In the genomic region with DNA sequence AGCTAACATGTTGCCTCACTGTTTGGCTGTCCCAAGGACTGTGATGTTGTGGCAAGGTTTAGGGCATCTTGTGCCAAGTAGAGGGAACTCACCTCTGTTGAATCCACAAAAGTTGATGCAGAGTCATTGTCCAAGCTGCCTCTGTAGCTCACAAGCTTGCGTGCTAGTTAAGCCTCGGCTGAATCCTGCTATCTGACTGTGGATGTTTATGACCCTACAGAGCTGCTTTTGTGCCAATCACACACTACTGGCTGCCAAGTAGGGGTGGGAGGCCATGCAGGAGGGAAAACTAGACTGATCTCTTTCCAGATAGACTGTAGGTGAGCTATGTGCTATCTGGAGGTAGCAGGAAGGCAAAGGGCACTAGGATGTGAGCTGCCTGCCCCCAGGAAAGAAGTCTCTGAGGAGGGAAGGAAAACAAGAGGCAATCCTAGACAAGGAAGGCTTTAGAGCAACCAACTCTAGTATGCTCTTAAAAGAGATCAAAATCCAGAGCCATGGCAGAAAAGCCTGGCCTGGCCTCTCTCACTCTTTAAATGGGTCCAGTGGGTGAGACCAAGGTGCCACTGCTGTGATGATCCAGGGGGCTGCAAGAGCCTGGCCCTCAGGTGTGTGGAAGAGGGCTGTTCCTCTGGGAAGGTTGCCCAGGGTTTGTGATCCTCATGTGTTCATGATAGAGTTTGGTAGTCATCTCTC, we compare ENCODE assay signal across 11 mouse cellular contexts. TPM values are rescaled to one million over a fixed set of nuclear protein-coding genes. Genes with fewer than 3 reads are reported as not detected.
DNase-seq lines count a peak whose midpoint lies in the region; ATAC-seq and TF ChIP-seq lines count a peak whose summit lies in the region.
"Had no signal": no experiment of that assay in that cellular context is flagged by ENCODE, and none has a peak within 500 bp of the region (broad histone marks: within the 10 kb centered on the region; RNA-seq: fewer than 3 reads in every experiment).

No protein-coding gene starts in this region.

- no peak overlapping the region for H3K9ac ChIP-seq in heart, postnatal 0 days (replicated peaks; ENCODE audit: low read depth, low read length)

- no peak for TF ChIP-seq EP300 in heart, postnatal 0 days (IDR thresholded peaks at IDR 0.05; ENCODE audit: low read depth)

- H3K27ac ChIP-seq in heart, postnatal 0 days (ENCODE audit: low read depth): no peak overlapping the region

- H3K4me3 ChIP-seq in heart, postnatal 0 days (ENCODE audit: low read depth, low read length): no peak overlapping the region
- H3K4me3 ChIP-seq: megakaryocyte, embryonic 14.5 days had no signal

- ATAC-seq in CD4-positive, CD25-positive, alpha-beta regulatory T cell, adult 4 months: no peak
- 0 out of 2 replicates have a peak, but pooled peaks have one; percentile 1 for ATAC-seq in heart, postnatal 0 days (ENCODE audit: insufficient read depth, low read depth)
- ATAC-seq in megakaryocyte-erythroid progenitor cell, adult 5-6 weeks (replicated peaks; ENCODE audit: low FRiP score, low TSS enrichment, poor library complexity, severe bottlenecking): 0 out of 2 replicates have a peak, but pooled peaks have one; percentile 19

- WGBS in heart, postnatal 0 days: 57% methylated on average over 2 of the region's 2 CpGs

- H3K4me1 ChIP-seq in heart, postnatal 0 days (ENCODE audit: control insufficient read depth, insufficient read depth): no peaks in the 10 kb centered on the region
- H3K4me1 ChIP-seq: megakaryocyte, embryonic 14.5 days had no signal

- no peaks in the 10 kb centered on the region for H3K36me3 ChIP-seq in heart, postnatal 0 days (replicated peaks; ENCODE audit: control insufficient read depth, insufficient read depth, low read length)

- TF ChIP-seq CTCF in heart, postnatal 0 days (IDR thresholded peaks at IDR 0.05; ENCODE audit: low read depth): no peak

- peak; percentile 17 for DNase-seq in CD4-positive, CD25-positive, alpha-beta regulatory T cell, adult 2 months (ENCODE audit: low read depth, low spot score)
- peak; percentile 52 for DNase-seq in ovary, adult 18-20 months (ENCODE audit: low spot score)
- no peak for DNase-seq in ovary, postnatal 10 days (ENCODE audit: low spot score)
- DNase-seq in heart, postnatal 0 days (ENCODE audit: low spot score): peak; percentile 4
- no peak for DNase-seq in cerebellum, adult 11-12 months
- no peak for DNase-seq in cerebellum, adult 9-10 months

- H3K9me3 ChIP-seq in heart, postnatal 0 days (replicated peaks; ENCODE audit: control insufficient read depth, low read length): peaks cover 61% of the 10 kb centered on the region

- no peaks in the 10 kb centered on the region for H3K27me3 ChIP-seq in heart, postnatal 0 days (ENCODE audit: control insufficient read depth, insufficient read depth, low read length)
- H3K27me3 ChIP-seq: megakaryocyte, embryonic 14.5 days had no signal

- no peak overlapping the region for H3K4me2 ChIP-seq in heart, postnatal 0 days (ENCODE audit: low read depth, low read length)

RNA-seq across cellular contexts. Expression of gene Ugt1a1, which starts 2.2 kb away (rescaled TPM):
- not detected for polyA plus RNA-seq in CD4-positive, CD25-positive, alpha-beta regulatory T cell, adult 4 months (2017; shearing (Covaris generic))
- not detected in 2 replicates for total RNA-seq in heart, postnatal 0 days (2014; rRNA removed; ENCODE audit: low replicate concordance)
- polyA plus RNA-seq in heart, postnatal 0 days (2015; fragmentation: Nextera tagmentation; extraction: Ambion mirVana): 0.07 TPM in 1 of 2 replicates, not detected in the other
- not detected in 2 replicates for total RNA-seq in megakaryocyte-erythroid progenitor cell, adult 5-6 weeks (2014; fragmentation: Nextera tagmentation)
- not detected in 2 replicates for total RNA-seq in megakaryocyte-erythroid progenitor cell, adult 5-6 weeks (2017)
- polyA plus RNA-seq: C2C12 had no signal

RNA-seq across cellular contexts. Expression of gene Dnajb3, which starts 8.3 kb away (rescaled TPM):
- polyA plus RNA-seq in CD4-positive, CD25-positive, alpha-beta regulatory T cell, adult 4 months (2017; shearing (Covaris generic)): under 1 TPM; 0.63 to 0.73 TPM
- total RNA-seq in heart, postnatal 0 days (2014; rRNA removed; ENCODE audit: low replicate concordance): 0.46 and 3.8 TPM in 2 replicates
- polyA plus RNA-seq in heart, postnatal 0 days (2015; fragmentation: Nextera tagmentation; extraction: Ambion mirVana): 2.7 and 3.2 TPM in 2 replicates
- total RNA-seq in megakaryocyte-erythroid progenitor cell, adult 5-6 weeks (2014; fragmentation: Nextera tagmentation): 8.2 and 9.5 TPM in 2 replicates
- total RNA-seq in megakaryocyte-erythroid progenitor cell, adult 5-6 weeks (2017): 0.99 and 1.8 TPM in 2 replicates
- polyA plus RNA-seq: C2C12 had no signal

RNA-seq across cellular contexts. Expression of gene Mroh2a, which starts 12.9 kb away (rescaled TPM):
- polyA plus RNA-seq in CD4-positive, CD25-positive, alpha-beta regulatory T cell, adult 4 months (2017; shearing (Covaris generic)): 1 to 10 TPM; 1.4 to 1.6 TPM
- total RNA-seq in heart, postnatal 0 days (2014; rRNA removed; ENCODE audit: low replicate concordance): not detected in 2 replicates
- polyA plus RNA-seq in heart, postnatal 0 days (2015; fragmentation: Nextera tagmentation; extraction: Ambion mirVana): 0.08 and 0.23 TPM in 2 replicates
- total RNA-seq in megakaryocyte-erythroid progenitor cell, adult 5-6 weeks (2014; fragmentation: Nextera tagmentation): 0.25 TPM in 1 of 2 replicates, not detected in the other
- 0.05 and 1.9 TPM in 2 replicates for total RNA-seq in megakaryocyte-erythroid progenitor cell, adult 5-6 weeks (2017)
- polyA plus RNA-seq: cortical plate, adult 2 months had no signal

RNA-seq across cellular contexts. Expression of gene Ugt1a2, which starts 13.5 kb away (rescaled TPM):
- polyA plus RNA-seq in CD4-positive, CD25-positive, alpha-beta regulatory T cell, adult 4 months (2017; shearing (Covaris generic)): not detected
- not detected in 2 replicates for total RNA-seq in heart, postnatal 0 days (2014; rRNA removed; ENCODE audit: low replicate concordance)
- polyA plus RNA-seq in heart, postnatal 0 days (2015; fragmentation: Nextera tagmentation; extraction: Ambion mirVana): not detected in 2 replicates
- 1.0 TPM in 1 of 2 replicates, not detected in the other for total RNA-seq in megakaryocyte-erythroid progenitor cell, adult 5-6 weeks (2014; fragmentation: Nextera tagmentation)
- not detected in 2 replicates for total RNA-seq in megakaryocyte-erythroid progenitor cell, adult 5-6 weeks (2017)
- polyA plus RNA-seq: C2C12; cortical plate, adult 2 months had no signal

RNA-seq across cellular contexts. Expression of gene Ugt1a5, which starts 48.1 kb away (rescaled TPM):
- polyA plus RNA-seq in CD4-positive, CD25-positive, alpha-beta regulatory T cell, adult 4 months (2017; shearing (Covaris generic)): not detected
- not detected in 2 replicates for total RNA-seq in heart, postnatal 0 days (2014; rRNA removed; ENCODE audit: low replicate concordance)
- not detected in 2 replicates for polyA plus RNA-seq in heart, postnatal 0 days (2015; fragmentation: Nextera tagmentation; extraction: Ambion mirVana)
- total RNA-seq in megakaryocyte-erythroid progenitor cell, adult 5-6 weeks (2014; fragmentation: Nextera tagmentation): 1.5 TPM in 1 of 2 replicates, not detected in the other
- total RNA-seq in megakaryocyte-erythroid progenitor cell, adult 5-6 weeks (2017): not detected in 2 replicates
- polyA plus RNA-seq: C2C12; cortical plate, adult 2 months had no signal

Comparison
In these comparisons a context has a peak if more than half of its experiments do, and no peak if none do; other contexts are left out.
1. DNase-seq: peak in CD4-positive, CD25-positive, alpha-beta regulatory T cell, adult 2 months (single experiment), ovary, adult 18-20 months (single experiment) and heart, postnatal 0 days (single experiment); none in ovary, postnatal 10 days (single experiment), cerebellum, adult 11-12 months (single experiment) and cerebellum, adult 9-10 months (single experiment).